Mouse (Mus musculus) cortical plate, adult 2 months (tissue): Measurements from ENCODE around the gene 3110040M04Rik.

Experiments used
- CTCF ChIP-seq: fragments of 200-500 bp; IDR thresholded peaks from 2 replicates; pipeline ENCODE4 v1.5.1; 2011; ENCODE audit warnings: mild to moderate bottlenecking, control low read depth, low read length; ENCODE audit not compliant: insufficient read depth; ENCODE audit errors: extremely low read depth
- POLR2A ChIP-seq: fragments of 200-500 bp; IDR thresholded peaks from 2 replicates; pipeline ENCODE4 v1.6.1; 2011; ENCODE audit warnings: mild to moderate bottlenecking, low read length, control low read depth; ENCODE audit not compliant: insufficient read depth; ENCODE audit errors: extremely low read depth

DNA sequence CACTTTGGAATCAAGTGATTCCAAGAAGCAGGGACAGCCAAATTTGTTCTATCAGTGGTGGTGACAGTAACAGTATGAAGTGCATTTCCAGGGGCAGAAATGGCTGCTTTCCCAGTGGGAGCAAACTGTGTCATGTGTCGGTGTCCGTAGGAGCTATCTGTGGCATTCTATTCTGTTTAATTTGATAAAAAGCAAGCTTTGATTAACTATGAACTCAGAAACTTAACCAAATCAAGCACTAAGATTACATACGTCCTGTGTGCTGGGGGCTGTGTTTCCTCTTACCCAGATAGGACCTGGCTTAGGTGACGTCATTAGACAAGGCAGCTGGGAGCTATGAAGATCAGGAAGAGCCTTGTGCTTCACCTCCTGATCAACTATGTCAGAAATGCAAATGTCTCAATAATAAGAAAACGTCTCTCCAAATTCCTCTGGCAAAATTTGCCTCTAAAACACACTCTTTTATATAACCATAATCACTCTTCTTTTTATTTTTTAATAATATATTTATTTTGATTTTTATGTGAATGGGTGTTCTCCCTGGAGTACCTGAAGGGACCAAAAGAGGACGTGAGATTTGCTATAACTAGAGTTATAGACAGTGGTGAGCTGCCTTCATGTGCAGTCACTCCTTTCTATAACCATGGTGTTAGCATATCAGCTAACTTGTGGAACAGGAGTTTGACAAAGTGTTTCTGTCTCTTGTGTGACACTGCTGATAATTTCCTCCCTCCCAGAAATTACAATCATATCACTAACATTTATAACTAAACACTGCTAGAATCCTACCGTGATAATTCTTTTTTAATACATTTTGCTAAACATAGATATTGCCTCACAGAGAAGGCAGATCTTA lies 46.9 kb upstream of the 3110040M04Rik start:
- TF ChIP-seq CTCF (no peak), POLR2A (no peak)
